Mouse (Mus musculus): ENCODE results near the gene Copz1. TPM values are rescaled to one million over a fixed set of nuclear protein-coding genes. Genes with fewer than 3 reads are reported as not detected.

Gene Copz1
- 290 and 322 TPM in 2 replicates for polyA plus RNA-seq (2014; fragmentation: Nextera tagmentation; extraction: Ambion mirVana)

GRCm38 (mm10) chr15:103272419-103273279 is at the start of gene Copz1:
Copz1 (plus strand) TSS chr15:103272714.
- H3K27ac ChIP-seq (ENCODE audit: low read depth, low read length), result no peak within 1 kb of the TSS
- WGBS, result under 1% methylated on average over 38 of the region's 38 CpGs

GRCm38 (mm10) chr15:103224161-103224560 is 48.4 kb upstream of the Copz1 start:
- H3K36me3 ChIP-seq (ENCODE audit: control insufficient read depth, insufficient read depth, low read length), result peaks cover 2% of the 10 kb centered on the region; the same call in 1 of the 2 replicates
- no peak overlapping the region for H3K9ac ChIP-seq (ENCODE audit: low read depth, low read length)
- peaks cover 14% of the 10 kb centered on the region; the same call in 1 of the 2 replicates for H3K4me1 ChIP-seq (ENCODE audit: control insufficient read depth, insufficient read depth, low read length)
- H3K27me3 ChIP-seq (ENCODE audit: control insufficient read depth, insufficient read depth, low read length), result no peaks in the 10 kb centered on the region
- no peak overlapping the region for H3K27ac ChIP-seq (ENCODE audit: low read depth, low read length)
- H3K9me3 ChIP-seq (ENCODE audit: control insufficient read depth, low read length), result no peaks in the 10 kb centered on the region
- no peak overlapping the region for H3K4me3 ChIP-seq (ENCODE audit: low read length)
- H3K4me2 ChIP-seq (replicated peaks; ENCODE audit: low read depth, low read length), result no peak overlapping the region
- WGBS, result 78% methylated on average over 2 of the region's 2 CpGs
- no peak for ATAC-seq (ENCODE audit: low FRiP score, low TSS enrichment)

More at GRCm38 (mm10) chr15:103272419-103273279, at the start of gene Copz1:
- no peaks in the 10 kb centered on the region for H3K9me3 ChIP-seq (ENCODE audit: control insufficient read depth, low read length)
- no peaks in the 10 kb centered on the region for H3K36me3 ChIP-seq (ENCODE audit: control insufficient read depth, insufficient read depth, low read length)
- H3K9ac ChIP-seq (ENCODE audit: low read depth, low read length), result peak within 1 kb of the TSS; percentile 85
- peaks cover 1% of the 10 kb centered on the region; the same call in 1 of the 2 replicates for H3K4me1 ChIP-seq (ENCODE audit: control insufficient read depth, insufficient read depth, low read length)
- H3K27me3 ChIP-seq (ENCODE audit: control insufficient read depth, insufficient read depth, low read length), result no peaks in the 10 kb centered on the region
- peak within 1 kb of the TSS; percentile 92 for H3K4me3 ChIP-seq (ENCODE audit: low read length)
- H3K4me2 ChIP-seq (replicated peaks; ENCODE audit: low read depth, low read length), result peak within 1 kb of the TSS; percentile 68
- peak; percentile 99 for ATAC-seq (ENCODE audit: low FRiP score, low TSS enrichment)

- Histone ChIP-seq H3K27me3 (ENCODE audit: control insufficient read depth, insufficient read depth, low read length) (no peaks in the 10 kb centered on the region), H3K4me1 (ENCODE audit: control insufficient read depth, insufficient read depth, low read length) (0 out of 2 replicates have a peak, but pooled peaks cover 3% of the 10 kb centered on the region), H3K9me3 (ENCODE audit: control insufficient read depth, low read length) (no peaks in the 10 kb centered on the region), H3K36me3 (ENCODE audit: control insufficient read depth, insufficient read depth, low read length) (no peaks in the 10 kb centered on the region), H3K27ac (ENCODE audit: low read depth, low read length) (no peak overlapping the region), H3K4me3 (ENCODE audit: low read length) (no peak overlapping the region), H3K9ac (ENCODE audit: low read depth, low read length) (no peak overlapping the region), H3K4me2 (replicated peaks; ENCODE audit: low read depth, low read length) (no peak overlapping the region)
- 77% methylated on average over 3 of the region's 3 CpGs for WGBS
- ATAC-seq (ENCODE audit: low FRiP score, low TSS enrichment), result no peak
Observed at GRCm38 (mm10) chr15:103227022-103227421, 45.5 kb upstream of the Copz1 start.

GRCm38 (mm10) chr15:103227572-103227971 is 44.9 kb upstream of the Copz1 start:
- Histone ChIP-seq H3K27me3 (ENCODE audit: control insufficient read depth, insufficient read depth, low read length) (no peaks in the 10 kb centered on the region), H3K4me3 (ENCODE audit: low read length) (no peak overlapping the region), H3K36me3 (ENCODE audit: control insufficient read depth, insufficient read depth, low read length) (no peaks in the 10 kb centered on the region), H3K4me1 (ENCODE audit: control insufficient read depth, insufficient read depth, low read length) (0 out of 2 replicates have a peak, but pooled peaks cover 3% of the 10 kb centered on the region), H3K4me2 (replicated peaks; ENCODE audit: low read depth, low read length) (no peak overlapping the region), H3K9ac (ENCODE audit: low read depth, low read length) (no peak overlapping the region), H3K27ac (ENCODE audit: low read depth, low read length) (no peak overlapping the region), H3K9me3 (ENCODE audit: control insufficient read depth, low read length) (no peaks in the 10 kb centered on the region)
- no peak for ATAC-seq (ENCODE audit: low FRiP score, low TSS enrichment)
- WGBS, result 78% methylated on average over 2 of the region's 2 CpGs

GRCm38 (mm10) chr15:103228904-103229303 is 43.6 kb upstream of the Copz1 start:
- Histone ChIP-seq H3K4me1 (ENCODE audit: control insufficient read depth, insufficient read depth, low read length) (0 out of 2 replicates have a peak, but pooled peaks cover 3% of the 10 kb centered on the region), H3K4me2 (replicated peaks; ENCODE audit: low read depth, low read length) (no peak overlapping the region), H3K27ac (ENCODE audit: low read depth, low read length) (no peak overlapping the region), H3K27me3 (ENCODE audit: control insufficient read depth, insufficient read depth, low read length) (no peaks in the 10 kb centered on the region), H3K9ac (ENCODE audit: low read depth, low read length) (no peak overlapping the region), H3K4me3 (ENCODE audit: low read length) (no peak overlapping the region), H3K36me3 (ENCODE audit: control insufficient read depth, insufficient read depth, low read length) (no peaks in the 10 kb centered on the region; the same call in 1 of the 2 replicates), H3K9me3 (ENCODE audit: control insufficient read depth, low read length) (no peaks in the 10 kb centered on the region)
- WGBS, result 81% methylated on average over 2 of the region's 2 CpGs
- no peak for ATAC-seq (ENCODE audit: low FRiP score, low TSS enrichment)

- peaks cover 5% of the 10 kb centered on the region; the same call in 1 of the 2 replicates for H3K4me1 ChIP-seq (ENCODE audit: control insufficient read depth, insufficient read depth, low read length)
- H3K27ac ChIP-seq (ENCODE audit: low read depth, low read length), result no peak overlapping the region
- H3K4me2 ChIP-seq (replicated peaks; ENCODE audit: low read depth, low read length), result no peak overlapping the region
- 87% methylated on average over 2 of the region's 2 CpGs for WGBS
- H3K9me3 ChIP-seq (ENCODE audit: control insufficient read depth, low read length), result no peaks in the 10 kb centered on the region
- no peak overlapping the region for H3K4me3 ChIP-seq (ENCODE audit: low read length)
- H3K9ac ChIP-seq (ENCODE audit: low read depth, low read length), result no peak overlapping the region
- no peak for ATAC-seq (ENCODE audit: low FRiP score, low TSS enrichment)
- peaks cover 9% of the 10 kb centered on the region for H3K36me3 ChIP-seq (ENCODE audit: control insufficient read depth, insufficient read depth, low read length)
- no peaks in the 10 kb centered on the region for H3K27me3 ChIP-seq (ENCODE audit: control insufficient read depth, insufficient read depth, low read length)
Observed at GRCm38 (mm10) chr15:103233119-103233518, 39.4 kb upstream of the Copz1 start.

DNA sequence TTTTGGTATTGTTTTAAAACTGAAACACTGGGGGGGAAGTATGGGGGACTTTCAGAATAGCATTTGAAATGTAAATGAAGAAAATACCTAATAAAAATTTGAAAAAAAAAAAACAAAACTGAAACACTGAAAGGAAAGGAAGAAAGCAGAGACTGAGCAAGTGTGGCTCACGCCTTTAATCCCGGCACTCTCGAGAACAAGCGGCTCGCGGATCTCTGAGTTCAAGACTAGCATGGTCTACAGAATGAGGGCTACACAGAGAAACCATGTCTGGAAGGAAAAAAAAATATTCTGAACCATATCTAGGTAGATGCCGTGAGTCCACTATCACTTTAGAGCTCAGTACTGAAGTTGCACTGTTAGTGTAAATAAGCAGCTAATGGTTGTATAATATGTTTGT is 35.2 kb upstream of the Copz1 start:
- Histone ChIP-seq H3K27ac (ENCODE audit: low read depth, low read length) (no peak overlapping the region), H3K4me2 (replicated peaks; ENCODE audit: low read depth, low read length) (no peak overlapping the region; the same call in 1 of the 2 replicates), H3K4me1 (ENCODE audit: control insufficient read depth, insufficient read depth, low read length) (peaks cover 9% of the 10 kb centered on the region; the same call in 1 of the 2 replicates), H3K27me3 (ENCODE audit: control insufficient read depth, insufficient read depth, low read length) (no peaks in the 10 kb centered on the region), H3K4me3 (ENCODE audit: low read length) (no peak overlapping the region), H3K36me3 (ENCODE audit: control insufficient read depth, insufficient read depth, low read length) (peaks cover 20% of the 10 kb centered on the region), H3K9ac (ENCODE audit: low read depth, low read length) (no peak overlapping the region), H3K9me3 (ENCODE audit: control insufficient read depth, low read length) (no peaks in the 10 kb centered on the region)
- 94% methylated on average over 7 of the region's 7 CpGs for WGBS
- no peak for ATAC-seq (ENCODE audit: low FRiP score, low TSS enrichment)

DNA sequence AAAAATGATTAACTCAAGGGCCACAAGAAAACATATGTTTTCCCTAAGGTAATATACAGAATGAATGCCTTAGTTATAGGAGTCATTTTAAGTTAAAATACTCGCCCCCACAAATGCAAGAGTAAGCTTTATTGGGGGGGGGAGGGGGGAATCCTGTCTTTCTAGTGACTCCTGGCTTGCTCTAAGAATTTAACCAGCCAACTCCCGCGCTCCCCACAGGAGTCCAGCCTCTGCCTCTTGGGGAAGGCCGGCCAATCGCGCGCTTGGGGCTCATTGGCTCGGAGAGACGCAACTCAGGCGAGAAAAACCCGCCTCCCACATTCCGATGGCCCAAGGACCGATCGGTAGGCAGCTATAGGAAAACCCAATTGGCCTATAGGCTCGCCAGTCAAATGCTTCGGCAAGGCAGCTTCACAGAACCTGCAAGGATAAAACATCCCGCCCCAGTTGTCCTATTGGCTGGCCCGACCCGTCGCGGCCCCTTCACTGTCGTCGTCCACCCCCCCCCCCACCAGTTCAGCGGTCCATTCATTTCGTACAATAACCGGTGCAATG is 33.3 kb upstream of the Copz1 start:
- Histone ChIP-seq H3K9me3 (ENCODE audit: control insufficient read depth, low read length) (no peaks in the 10 kb centered on the region), H3K4me3 (ENCODE audit: low read length) (peak overlapping the region; percentile 83), H3K4me1 (ENCODE audit: control insufficient read depth, insufficient read depth, low read length) (peaks cover 21% of the 10 kb centered on the region), H3K9ac (ENCODE audit: low read depth, low read length) (peak overlapping the region; percentile 69), H3K4me2 (replicated peaks; ENCODE audit: low read depth, low read length) (peak overlapping the region; percentile 65), H3K27me3 (ENCODE audit: control insufficient read depth, insufficient read depth, low read length) (no peaks in the 10 kb centered on the region), H3K27ac (ENCODE audit: low read depth, low read length) (peak overlapping the region; percentile 95), H3K36me3 (ENCODE audit: control insufficient read depth, insufficient read depth, low read length) (peaks cover 38% of the 10 kb centered on the region)
- 1% methylated on average over 26 of the region's 26 CpGs for WGBS
- ATAC-seq (ENCODE audit: low FRiP score, low TSS enrichment), result peak; percentile 93

All from kidney, embryonic 14.5 days (tissue).